Mouse (Mus musculus): ENCODE results near the gene Lrrc25.

DNA sequence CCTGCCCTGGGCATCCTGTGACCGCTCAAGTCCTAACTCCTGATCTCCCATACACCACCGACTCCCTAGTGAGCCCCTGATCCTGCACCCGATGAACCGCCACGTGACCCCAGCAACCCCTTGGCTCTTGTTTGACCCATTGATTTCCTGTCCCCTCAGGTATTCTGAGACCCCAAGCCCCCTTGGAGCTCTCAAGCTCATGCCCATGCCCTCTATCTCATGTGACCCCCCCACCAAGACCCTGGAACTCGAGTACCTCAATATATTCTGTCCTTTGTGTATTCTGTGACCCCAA, 8.4 kb upstream of the Lrrc25 start:
- TF ChIP-seq EP300 (IDR thresholded peaks at IDR 0.05; ENCODE audit: low read depth), result no peak
- TF ChIP-seq CTCF (IDR thresholded peaks at IDR 0.05; ENCODE audit: low read depth), result no peak
